10 mouse cellular contexts compared by ENCODE assay signal in the genomic region with DNA sequence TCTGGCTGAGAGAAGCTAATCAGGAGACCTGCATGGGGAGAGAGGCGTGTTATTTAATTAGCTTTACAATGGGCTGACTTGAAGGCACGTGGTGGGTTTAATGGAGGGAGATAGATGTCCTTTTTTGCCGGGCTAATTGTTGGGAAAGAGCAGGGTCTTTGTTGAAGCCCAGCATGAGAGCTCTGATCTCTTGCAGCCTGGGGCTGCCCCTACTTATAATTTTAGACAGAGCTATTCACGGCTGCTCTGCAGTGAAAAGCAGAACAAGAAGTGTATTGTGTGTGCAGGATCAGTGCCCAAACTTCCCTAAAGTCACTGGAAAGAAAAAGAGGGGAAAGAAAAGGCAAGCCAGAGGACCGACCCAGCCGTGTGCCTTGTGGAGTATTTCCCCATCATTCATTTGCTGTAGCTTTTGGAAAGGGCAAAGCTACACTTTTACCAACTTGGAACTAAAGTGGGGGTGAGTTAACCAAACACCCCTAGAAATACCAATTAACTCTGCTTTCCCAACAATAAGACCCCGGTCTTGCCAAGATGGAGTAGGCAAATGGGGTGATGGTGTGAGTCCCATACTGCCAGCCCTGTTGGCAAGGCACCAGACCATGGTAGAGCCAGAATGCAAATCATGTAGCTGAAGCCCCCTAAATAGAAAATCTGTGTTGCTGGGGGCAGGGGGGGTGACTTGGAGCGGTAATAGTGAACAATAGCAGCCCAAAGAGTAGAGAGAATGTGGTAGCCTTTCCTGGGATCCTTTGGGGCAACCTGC. TPM values are rescaled to one million over a fixed set of nuclear protein-coding genes. Genes with fewer than 3 reads are reported as not detected.
DNase-seq lines count a peak whose midpoint lies in the region; ATAC-seq and TF ChIP-seq lines count a peak whose summit lies in the region.
"Had no signal": no experiment of that assay in that cellular context is flagged by ENCODE, and none has a peak within 500 bp of the region (broad histone marks: within the 10 kb centered on the region; RNA-seq: fewer than 3 reads in every experiment).

No protein-coding gene starts in this region.

- H3K9ac ChIP-seq in midbrain, embryonic 13.5 days (replicated peaks): no peak overlapping the region
- no peak overlapping the region for H3K9ac ChIP-seq in liver, postnatal 0 days (replicated peaks)

- DNase-seq in ES-CJ7 (ENCODE audit: low read depth, low spot score): peak; percentile 46
- no peak for DNase-seq in liver, postnatal 0 days
- no peak for DNase-seq in heart, postnatal 10 days
- DNase-seq: gastrocnemius, adult 2 months; thymus, adult 18-20 months had no signal

- intact Hi-C loops in heart, postnatal 10 days (cut with DNase I): no loop called here

- peak; percentile 63 to 83 for ATAC-seq in hematopoietic stem cell, adult 5-6 weeks (replicated peaks in 1 of 2; ENCODE audit: insufficient read depth in 1 of 2, low FRiP score in 2 of 2, low TSS enrichment in 1 of 2, low read depth in 1 of 2, poor library complexity in 2 of 2, severe bottlenecking in 2 of 2)
- ATAC-seq in midbrain, embryonic 13.5 days: peak; percentile 93
- no peak for ATAC-seq in liver, postnatal 0 days
- ATAC-seq in activated CD4-positive, CD25-positive, alpha-beta regulatory T cell, adult 4 months: no peak

- no peaks in the 10 kb centered on the region for H3K36me3 ChIP-seq in midbrain, embryonic 13.5 days
- no peaks in the 10 kb centered on the region for H3K36me3 ChIP-seq in liver, postnatal 0 days (replicated peaks; ENCODE audit: insufficient read depth, low read length)

- peak overlapping the region; percentile 83 for H3K27ac ChIP-seq in bone marrow macrophage, adult 2 months (ENCODE audit: insufficient read depth, low read depth, low read length)
- no peak overlapping the region for H3K27ac ChIP-seq in midbrain, embryonic 13.5 days
- H3K27ac ChIP-seq in liver, postnatal 0 days (ENCODE audit: low read depth): no peak overlapping the region
- H3K27ac ChIP-seq: gastrocnemius, adult 2 months had no signal

- H3K27me3 ChIP-seq in midbrain, embryonic 13.5 days: peaks cover 96% of the 10 kb centered on the region
- no peaks in the 10 kb centered on the region for H3K27me3 ChIP-seq in liver, postnatal 0 days (ENCODE audit: insufficient read depth, low read length)

- TF ChIP-seq CTCF in bone marrow macrophage, adult 2 months (IDR thresholded peaks at IDR 0.05; ENCODE audit: low read depth, low read length): no peak
- TF ChIP-seq CTCF in liver, postnatal 0 days (IDR thresholded peaks at IDR 0.05; ENCODE audit: low read depth): no peak

- no peak overlapping the region for H3K4me3 ChIP-seq in bone marrow macrophage, adult 2 months (ENCODE audit: insufficient read depth, low read length)
- H3K4me3 ChIP-seq in midbrain, embryonic 13.5 days (replicated peaks): no peak overlapping the region
- H3K4me3 ChIP-seq in liver, postnatal 0 days (ENCODE audit: low read depth, low read length): no peak overlapping the region
- H3K4me3 ChIP-seq: gastrocnemius, adult 2 months; megakaryocyte, embryonic 14.5 days had no signal

- peaks cover 24% of the 10 kb centered on the region for H3K4me1 ChIP-seq in bone marrow macrophage, adult 2 months (ENCODE audit: control insufficient read depth, insufficient read depth, low read length)
- H3K4me1 ChIP-seq in midbrain, embryonic 13.5 days (replicated peaks): peaks cover 14% of the 10 kb centered on the region
- H3K4me1 ChIP-seq in liver, postnatal 0 days (ENCODE audit: insufficient read depth): no peaks in the 10 kb centered on the region

- H3K9me3 ChIP-seq in midbrain, embryonic 13.5 days: no peaks in the 10 kb centered on the region
- H3K9me3 ChIP-seq in liver, postnatal 0 days (ENCODE audit: low read length): no peaks in the 10 kb centered on the region
- H3K9me3 ChIP-seq: megakaryocyte, embryonic 14.5 days had no signal

- 7% methylated on average over 8 of the region's 8 CpGs for WGBS in midbrain, embryonic 13.5 days
- 42% methylated on average over 8 of the region's 8 CpGs for WGBS in liver, postnatal 0 days (ENCODE audit: insufficient replicate concordance)

- H3K4me2 ChIP-seq in midbrain, embryonic 13.5 days (replicated peaks): no peak overlapping the region
- no peak overlapping the region for H3K4me2 ChIP-seq in liver, postnatal 0 days (ENCODE audit: low read depth, low read length)

- TF ChIP-seq EP300 in liver, postnatal 0 days (IDR thresholded peaks at IDR 0.05; ENCODE audit: low read depth): no peak

- no peak for TF ChIP-seq POLR2A in bone marrow macrophage, adult 2 months (IDR thresholded peaks at IDR 0.05; ENCODE audit: borderline replicate concordance, low read depth, low read length)

RNA-seq across cellular contexts. Expression of gene Ets1, which starts 50.0 kb away (rescaled TPM):
- 7.4 and 7.9 TPM in 2 replicates for polyA plus RNA-seq in bone marrow macrophage, adult 2 months (2012; ENCODE audit: insufficient read depth, insufficient read length, missing spikeins)
- total RNA-seq in hematopoietic stem cell, adult 5-6 weeks (2017): 25.9 and 36.7 TPM in 2 replicates
- polyA plus RNA-seq in midbrain, embryonic 13.5 days (2015; fragmentation: Nextera tagmentation; extraction: Ambion mirVana): 18.3 and 18.9 TPM in 2 replicates
- polyA plus RNA-seq in liver, postnatal 0 days (2015; fragmentation: Nextera tagmentation; extraction: Ambion mirVana): 14.6 and 18.1 TPM in 2 replicates
- total RNA-seq in heart, postnatal 10 days (2021): 100 to 1,000 TPM; 119 to 154 TPM
- 100 to 1,000 TPM; 724 to 833 TPM for polyA plus RNA-seq in activated CD4-positive, CD25-positive, alpha-beta regulatory T cell, adult 4 months (2017; shearing (Covaris generic))

Comparison
In these comparisons a context has a peak if more than half of its experiments do, and no peak if none do; other contexts are left out.
1. ATAC-seq: peak in hematopoietic stem cell, adult 5-6 weeks (2 of 2) and midbrain, embryonic 13.5 days (single experiment); none in liver, postnatal 0 days (single experiment) and activated CD4-positive, CD25-positive, alpha-beta regulatory T cell, adult 4 months (single experiment).
2. RNA of gene Ets1, which starts 50.0 kb away (polyA plus RNA-seq): 724 to 833 TPM in activated CD4-positive, CD25-positive, alpha-beta regulatory T cell, adult 4 months; 18.3 to 18.9 TPM in midbrain, embryonic 13.5 days, 14.6 to 18.1 TPM in liver, postnatal 0 days and 7.4 to 7.9 TPM in bone marrow macrophage, adult 2 months; every median in the first group is over 10 times any median in the second.